Mouse (Mus musculus) c-Kit-positive CD71-negative TER-119-negative erythroid progenitor cells, embryonic 14.5 days (primary cell): ENCODE data around the gene Zfp11.
A peak's percentile ranks its signal among the peaks of the same experiment; 100 is the strongest.

ENCODE experiments used
- DNase-seq: peaks from one replicate; pipeline ENCODE4 v3.0.0-alpha.2; 2013; ENCODE audit warnings: low read depth

The Zfp11 gene

DNA sequence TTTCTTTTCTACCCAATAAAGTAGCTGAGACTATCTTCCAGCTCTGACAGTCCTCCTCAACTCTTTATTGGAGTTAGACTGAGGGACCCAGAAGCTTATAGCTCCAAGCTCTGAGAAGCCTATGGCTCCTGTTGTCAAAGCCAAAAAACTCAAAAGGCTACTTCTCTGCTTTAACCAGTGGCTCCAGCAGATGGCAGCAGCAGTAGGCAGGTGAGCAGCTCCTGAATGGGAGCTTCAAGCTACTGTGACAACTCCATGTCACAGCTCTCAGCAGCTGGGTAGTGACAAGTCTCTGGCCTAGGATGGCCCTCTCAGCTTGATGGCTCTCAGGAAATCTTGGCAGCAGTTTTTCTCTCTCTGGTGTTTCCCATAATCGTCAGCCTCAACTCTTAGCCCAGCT, 58.8 kb downstream of the Zfp11 start:
- DNase-seq, result peak; percentile 53

DNA sequence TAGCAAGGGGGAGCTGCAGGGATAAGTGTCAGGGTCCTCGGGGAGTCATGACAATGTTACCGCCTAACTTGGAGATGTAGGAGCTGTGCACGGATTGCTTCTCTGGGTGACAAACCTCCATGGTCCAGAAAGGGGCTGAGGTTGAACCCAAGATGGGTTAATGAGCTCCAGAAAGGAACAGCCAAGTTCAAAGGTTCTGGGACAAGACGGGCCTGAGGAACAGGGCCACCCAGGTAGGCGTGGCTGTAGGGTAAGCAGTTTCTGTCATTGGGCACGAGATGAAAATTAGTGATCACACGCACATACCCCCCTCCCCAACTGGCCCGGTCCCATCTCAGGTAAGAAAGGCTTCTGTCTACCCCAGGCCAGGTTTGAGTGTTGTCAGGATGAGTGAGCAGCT, 62.4 kb downstream of the Zfp11 start:
- DNase-seq, result no peak
